Mouse (Mus musculus): Measurements from ENCODE around the gene Mex3a. TPM values are rescaled to one million over a fixed set of nuclear protein-coding genes. Genes with fewer than 3 reads are reported as not detected.

Gene Mex3a
- total RNA-seq, 2 experiments from 2014 or later, result 0.81 to 2.0 TPM

Small RNAs within 50 kb of the gene (microRNA-seq; reads per million reads assigned to microRNA genes)
- gene Mir1905, result 0 reads per million in 2 experiments

Other genes with a start within 250 kb of the Mex3a start
- under 1 TPM in 1 of 2 experiments, not detected in 1; 0.24 TPM for gene Gm38392, start 245.2 kb upstream of the Mex3a start, total RNA-seq (2021)
- 1 to 10 TPM; 4.2 to 4.3 TPM for gene Tsacc, start 235.4 kb upstream of the Mex3a start, total RNA-seq (2021)
- 100 to 1,000 TPM; 165 to 187 TPM for gene Cct3, start 235.3 kb upstream of the Mex3a start, total RNA-seq (2021)
- gene Glmp, start 207.4 kb upstream of the Mex3a start, total RNA-seq (2021), result 10 to 100 TPM; 90.8 to 98.8 TPM
- 1 to 10 TPM; 1.6 TPM for gene Tmem79, start 196.2 kb upstream of the Mex3a start, total RNA-seq (2021)
- gene Smg5, start 196.1 kb upstream of the Mex3a start, total RNA-seq (2021), result 10 to 100 TPM; 41.5 to 44.3 TPM
- gene Paqr6, start 167.8 kb upstream of the Mex3a start, total RNA-seq (2021), result under 1 TPM; 0.22 to 0.67 TPM
- gene Bglap3, start 159.7 kb upstream of the Mex3a start, total RNA-seq (2021), result not detected
- not detected for gene Bglap2, start 153.7 kb upstream of the Mex3a start, total RNA-seq (2021)
- not detected for gene Bglap, start 147.9 kb upstream of the Mex3a start, total RNA-seq (2021)
- 10 to 100 TPM; 23.9 to 25.0 TPM for gene Pmf1, start 122.1 kb upstream of the Mex3a start, total RNA-seq (2021)
- 10 to 100 TPM; 13.1 to 14.2 TPM for gene Slc25a44, start 107.3 kb upstream of the Mex3a start, total RNA-seq (2021)
- 1 to 10 TPM; 2.3 to 2.6 TPM for gene Sema4a, start 71.2 kb upstream of the Mex3a start, total RNA-seq (2021)
- gene Lmna, start 22.4 kb upstream of the Mex3a start, total RNA-seq (2021), result 100 to 1,000 TPM; 128 TPM
- under 1 TPM in 1 of 2 experiments, not detected in 1; 0.33 TPM for gene Rab25, start 15.9 kb downstream of the Mex3a start, total RNA-seq (2021)
- 10 to 100 TPM; 77.7 TPM for gene Lamtor2, start 20.7 kb downstream of the Mex3a start, total RNA-seq (2021)
- gene Ubqln4, start 21.4 kb downstream of the Mex3a start, total RNA-seq (2021), result 10 to 100 TPM; 55.4 to 60.0 TPM
- 100 to 1,000 TPM in 1 of 2 experiments, 10 to 100 TPM in 1; 95.9 to 108 TPM for gene Ssr2, start 43.5 kb downstream of the Mex3a start, total RNA-seq (2021)
- 10 to 100 TPM; 71.1 to 71.5 TPM for gene Arhgef2, start 73.6 kb downstream of the Mex3a start, total RNA-seq (2021)
- gene Rxfp4, start 120.7 kb downstream of the Mex3a start, total RNA-seq (2021), result not detected
- gene Khdc4, start 153.4 kb downstream of the Mex3a start, total RNA-seq (2021), result 10 to 100 TPM; 36.9 to 40.5 TPM
- gene Rit1, start 184.4 kb downstream of the Mex3a start, total RNA-seq (2021), result 10 to 100 TPM; 59.5 to 73.4 TPM
- 1 to 10 TPM; 4.3 to 5.0 TPM for gene Syt11, start 242.8 kb downstream of the Mex3a start, total RNA-seq (2021)